Mouse (Mus musculus): Measurements from ENCODE around the gene Cdc42ep1. TPM values are rescaled to one million over a fixed set of nuclear protein-coding genes. Genes with fewer than 3 reads are reported as not detected.
"Not testable (repeated sequence)": the region's sequence is repeated elsewhere in the genome, so short reads cannot be mapped to it uniquely, and the experiment has no call there.

The Cdc42ep1 gene
- polyA plus RNA-seq, 2 experiments: 24.3 to 25.2 TPM

DNA sequence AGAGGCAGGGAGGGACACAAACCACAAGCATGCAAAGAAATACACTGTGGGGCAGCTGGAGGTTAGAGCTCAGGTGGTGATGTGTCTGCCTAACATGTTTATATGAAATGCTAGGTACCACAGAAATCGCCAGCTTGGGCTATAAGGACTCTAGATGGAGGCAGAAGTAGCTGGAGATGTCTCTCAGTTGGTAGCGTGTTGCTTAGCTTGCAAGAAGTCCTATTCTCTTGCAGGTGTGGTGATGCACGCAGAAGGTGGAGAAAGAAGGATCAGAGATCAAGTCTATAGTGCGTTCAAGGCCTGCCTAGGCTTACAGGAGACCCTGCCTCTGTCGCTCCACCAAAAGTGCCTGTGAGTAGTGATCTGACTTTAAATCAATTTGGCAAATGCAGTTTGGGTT, 33.1 kb downstream of the Cdc42ep1 start:
- DNase-seq (ENCODE audit: low spot score): no peak
- WGBS: 85% methylated on average over 5 of the region's 5 CpGs
- Histone ChIP-seq H3K9me3 (ENCODE audit: control insufficient read depth, low read length) (no peaks in the 10 kb centered on the region), H3K27me3 (ENCODE audit: control insufficient read depth, insufficient read depth, low read length) (no peaks in the 10 kb centered on the region), H3K4me1 (ENCODE audit: control insufficient read depth, insufficient read depth, low read length) (peaks cover 21% of the 10 kb centered on the region), H3K36me3 (ENCODE audit: control insufficient read depth, insufficient read depth, low read length) (peaks cover 4% of the 10 kb centered on the region; the same call in 1 of the 2 replicates), H3K27ac (replicated peaks; ENCODE audit: low read depth, low read length) (peak overlapping the region; percentile 99), H3K9ac (ENCODE audit: low read depth, low read length, severe bottlenecking) (peak overlapping the region; percentile 90; the same call in 1 of the 2 replicates), H3K4me3 (replicated peaks; ENCODE audit: low read length) (peak overlapping the region; percentile 77; the same call in 1 of the 2 replicates), H3K4me2 (replicated peaks; ENCODE audit: low read depth, low read length, severe bottlenecking) (peak overlapping the region; percentile 85; the same call in 1 of the 2 replicates)
- no peak for ATAC-seq (ENCODE audit: low FRiP score, low read depth)
- no peak for TF ChIP-seq POLR2A (IDR thresholded peaks at IDR 0.05; ENCODE audit: borderline replicate concordance, extremely low read depth, insufficient read depth, insufficient read length)

DNA sequence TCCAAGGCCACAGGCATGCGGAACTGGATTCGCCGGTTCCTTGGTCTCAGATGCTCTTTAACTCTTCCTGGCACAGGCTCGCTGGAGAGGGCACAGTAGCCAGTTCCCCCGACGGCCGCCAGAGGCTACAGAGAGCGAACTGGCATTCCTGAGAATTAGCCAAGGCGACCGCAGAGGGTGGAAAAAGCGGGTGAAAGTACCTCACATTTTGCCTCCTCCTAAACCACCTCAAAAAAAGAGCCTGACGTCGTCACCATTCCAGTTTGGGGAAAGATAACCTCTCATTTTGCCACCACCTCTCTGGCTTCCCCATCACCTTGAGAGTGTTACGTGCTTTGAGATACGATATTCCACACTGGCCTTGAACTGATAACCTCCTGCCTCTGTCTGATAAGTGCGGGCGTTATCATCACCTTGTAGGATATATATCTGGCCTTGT, 33.9 kb downstream of the Cdc42ep1 start:
- Histone ChIP-seq H3K4me2 (replicated peaks; ENCODE audit: low read depth, low read length, severe bottlenecking) (peak overlapping the region; percentile 85), H3K9ac (ENCODE audit: low read depth, low read length, severe bottlenecking) (peak overlapping the region; percentile 90), H3K4me3 (replicated peaks; ENCODE audit: low read length) (peak overlapping the region; percentile 77), H3K27ac (replicated peaks; ENCODE audit: low read depth, low read length) (peak overlapping the region; percentile 99), H3K27me3 (ENCODE audit: control insufficient read depth, insufficient read depth, low read length) (no peaks in the 10 kb centered on the region), H3K4me1 (ENCODE audit: control insufficient read depth, insufficient read depth, low read length) (peaks cover 21% of the 10 kb centered on the region), H3K36me3 (ENCODE audit: control insufficient read depth, insufficient read depth, low read length) (peaks cover 10% of the 10 kb centered on the region; the same call in 1 of the 2 replicates), H3K9me3 (ENCODE audit: control insufficient read depth, low read length) (no peaks in the 10 kb centered on the region)
- TF ChIP-seq POLR2A (IDR thresholded peaks at IDR 0.05; ENCODE audit: borderline replicate concordance, extremely low read depth, insufficient read depth, insufficient read length): 0 out of 2 replicates have a peak, but pooled peaks have one; percentile 11
- peak; percentile 92 for DNase-seq (ENCODE audit: low spot score)
- 3% methylated on average over 17 of the region's 17 CpGs for WGBS
- peak; percentile 31 for ATAC-seq (ENCODE audit: low FRiP score, low read depth)

DNA sequence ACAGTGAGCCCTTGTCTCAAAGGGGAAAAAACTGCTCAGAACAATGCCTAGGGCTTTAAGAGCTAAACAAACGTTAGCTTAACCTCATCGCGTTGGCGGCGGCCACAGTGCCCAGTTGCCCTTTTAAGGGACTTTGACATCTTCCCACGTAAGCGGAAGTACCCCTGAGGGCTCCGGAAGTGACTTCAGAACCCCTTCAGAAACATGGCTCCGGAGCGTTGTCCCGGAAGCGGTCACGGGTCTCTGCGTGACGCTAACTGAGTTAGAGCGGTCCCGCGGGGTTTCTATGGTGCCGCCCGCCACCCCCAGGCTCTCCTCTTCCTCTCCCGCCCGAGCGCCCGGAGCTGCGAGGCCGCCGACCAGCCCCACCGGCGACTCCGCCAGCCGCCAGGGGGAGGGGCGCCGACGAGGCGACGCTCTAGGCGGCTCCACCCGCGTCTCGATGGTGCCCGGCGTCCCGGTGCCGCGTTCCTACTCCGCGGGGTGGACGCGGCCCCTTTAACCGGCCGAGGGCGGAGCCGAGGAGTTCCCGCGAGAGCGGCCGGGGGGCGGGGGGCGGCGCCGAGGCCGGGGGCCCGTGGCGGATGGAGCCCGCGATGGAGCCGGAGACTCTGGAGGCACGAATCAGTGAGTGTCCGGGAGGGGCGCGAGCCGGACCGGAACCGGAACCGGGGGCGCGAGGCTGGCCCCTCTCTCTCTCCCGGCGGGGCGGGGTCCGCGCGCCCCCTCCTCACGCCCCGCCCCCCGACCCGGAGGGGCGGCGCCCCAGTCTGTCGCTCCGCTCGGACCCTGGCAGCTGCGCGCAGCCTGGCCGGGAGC, 34.8 kb downstream of the Cdc42ep1 start, which contains the start of gene Gga1:
Gene Gga1 (plus strand): TSS at position 200 of the 819 bp plus-strand sequence.
- peak; percentile 47; the same call in 1 of the 2 replicates for TF ChIP-seq POLR2A (IDR thresholded peaks at IDR 0.05; ENCODE audit: borderline replicate concordance, extremely low read depth, insufficient read depth, insufficient read length)
- ATAC-seq (ENCODE audit: low FRiP score, low read depth) (peak; percentile 89), DNase-seq (ENCODE audit: low spot score) (peak; percentile 97)
- peak within 1 kb of the TSS; percentile 99 for H3K27ac ChIP-seq (replicated peaks; ENCODE audit: low read depth, low read length)
- peak within 1 kb of the TSS; percentile 90 for H3K9ac ChIP-seq (ENCODE audit: low read depth, low read length, severe bottlenecking)
- no peaks in the 10 kb centered on the region for H3K9me3 ChIP-seq (ENCODE audit: control insufficient read depth, low read length)
- no peaks in the 10 kb centered on the region for H3K27me3 ChIP-seq (ENCODE audit: control insufficient read depth, insufficient read depth, low read length)
- H3K4me2 ChIP-seq (replicated peaks; ENCODE audit: low read depth, low read length, severe bottlenecking): peak within 1 kb of the TSS; percentile 85
- H3K36me3 ChIP-seq (ENCODE audit: control insufficient read depth, insufficient read depth, low read length): peaks cover 19% of the 10 kb centered on the region
- peaks cover 21% of the 10 kb centered on the region for H3K4me1 ChIP-seq (ENCODE audit: control insufficient read depth, insufficient read depth, low read length)
- H3K4me3 ChIP-seq (replicated peaks; ENCODE audit: low read length): peak within 1 kb of the TSS; percentile 77
- WGBS: 1% methylated on average over 55 of the region's 95 CpGs

DNA sequence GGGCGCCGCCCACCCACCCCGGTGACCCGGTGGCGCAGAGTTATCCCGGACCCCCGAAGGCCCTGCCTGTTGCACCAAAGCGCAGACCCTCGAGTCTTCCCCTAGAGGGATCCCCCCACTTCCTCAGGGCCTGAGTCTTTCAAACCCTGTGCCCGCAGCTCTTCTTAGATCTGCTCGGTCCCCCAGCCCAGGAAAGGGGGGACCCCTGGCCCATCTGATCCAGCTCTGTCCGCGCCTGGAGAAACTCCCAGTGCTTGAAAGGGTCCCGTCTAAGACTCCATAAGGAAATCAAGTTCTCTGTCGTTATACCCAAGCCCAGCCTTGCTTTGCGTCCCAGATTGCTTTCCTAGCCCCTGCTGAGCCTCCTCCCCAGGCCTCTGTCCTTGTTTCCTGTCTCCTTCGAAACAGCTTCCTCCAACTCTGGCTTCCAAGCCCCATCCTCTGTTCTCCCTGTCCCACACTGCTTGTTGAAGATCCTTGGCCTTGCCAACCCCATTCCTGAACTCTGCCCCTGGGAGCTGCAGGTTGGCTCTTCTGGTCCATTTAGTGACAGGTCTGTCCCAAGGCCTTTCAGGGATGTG, 35.5 kb downstream of the Cdc42ep1 start:
- no peak for TF ChIP-seq POLR2A (IDR thresholded peaks at IDR 0.05; ENCODE audit: borderline replicate concordance, extremely low read depth, insufficient read depth, insufficient read length)
- peak overlapping the region; percentile 90 for H3K9ac ChIP-seq (ENCODE audit: low read depth, low read length, severe bottlenecking)
- H3K4me3 ChIP-seq (replicated peaks; ENCODE audit: low read length): peak overlapping the region; percentile 77
- H3K4me2 ChIP-seq (replicated peaks; ENCODE audit: low read depth, low read length, severe bottlenecking): peak overlapping the region; percentile 85
- DNase-seq (ENCODE audit: low spot score) (no peak), ATAC-seq (ENCODE audit: low FRiP score, low read depth) (no peak)
- no peaks in the 10 kb centered on the region for H3K9me3 ChIP-seq (ENCODE audit: control insufficient read depth, low read length)
- peaks cover 21% of the 10 kb centered on the region for H3K4me1 ChIP-seq (ENCODE audit: control insufficient read depth, insufficient read depth, low read length)
- peaks cover 26% of the 10 kb centered on the region for H3K36me3 ChIP-seq (ENCODE audit: control insufficient read depth, insufficient read depth, low read length)
- H3K27ac ChIP-seq (replicated peaks; ENCODE audit: low read depth, low read length): peak overlapping the region; percentile 99
- no peaks in the 10 kb centered on the region for H3K27me3 ChIP-seq (ENCODE audit: control insufficient read depth, insufficient read depth, low read length)
- WGBS: 0% methylated on average over 13 of the region's 17 CpGs

DNA sequence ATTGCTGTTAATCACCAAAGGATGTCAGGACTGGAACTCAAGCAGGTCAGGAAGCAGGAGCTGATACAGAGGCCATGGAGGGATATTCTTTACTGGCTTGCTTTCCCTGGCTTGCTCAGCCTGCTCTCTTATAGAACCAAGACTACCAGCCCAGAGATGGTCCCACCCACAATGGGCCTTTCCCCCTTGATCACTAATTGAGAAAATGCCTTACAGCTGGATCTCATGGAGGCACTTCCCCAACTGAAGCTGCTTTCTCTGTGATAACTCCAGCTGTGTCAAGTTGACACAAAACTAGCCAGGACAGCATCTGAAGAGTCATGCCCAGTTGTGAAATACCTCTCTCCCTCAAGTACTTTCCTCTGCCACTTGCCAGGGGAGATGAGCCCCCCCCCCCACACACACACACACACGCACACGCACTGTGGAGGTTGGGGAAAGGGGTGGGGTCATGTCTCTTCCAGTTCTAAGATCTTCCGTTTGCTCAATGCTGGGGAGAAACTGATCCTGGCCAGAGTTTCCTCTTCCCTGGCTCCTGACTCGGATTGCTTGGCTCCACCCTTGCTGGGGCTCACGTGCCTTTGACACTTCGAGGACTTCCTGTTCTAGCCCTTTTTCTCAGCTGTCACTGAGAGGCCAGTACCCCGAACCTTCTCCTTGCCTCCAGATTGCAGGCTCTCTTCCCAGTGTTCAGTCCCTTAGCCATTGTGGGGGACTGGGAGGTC, 36.5 kb downstream of the Cdc42ep1 start:
- not testable (repeated sequence) for H3K27me3 ChIP-seq (ENCODE audit: control insufficient read depth, insufficient read depth, low read length); ATAC-seq (ENCODE audit: low FRiP score, low read depth); DNase-seq (ENCODE audit: low spot score); H3K9me3 ChIP-seq (ENCODE audit: control insufficient read depth, low read length); H3K4me3 ChIP-seq (replicated peaks; ENCODE audit: low read length); H3K9ac ChIP-seq (ENCODE audit: low read depth, low read length, severe bottlenecking)
- Histone ChIP-seq H3K4me1 (ENCODE audit: control insufficient read depth, insufficient read depth, low read length) (peaks cover 21% of the 10 kb centered on the region), H3K36me3 (ENCODE audit: control insufficient read depth, insufficient read depth, low read length) (peaks cover 36% of the 10 kb centered on the region), H3K27ac (replicated peaks; ENCODE audit: low read depth, low read length) (peak overlapping the region; percentile 55; the same call in 1 of the 2 replicates), H3K4me2 (replicated peaks; ENCODE audit: low read depth, low read length, severe bottlenecking) (peak overlapping the region; percentile 85; the same call in 1 of the 2 replicates)
- 32% methylated on average over 7 of the region's 7 CpGs for WGBS

All from limb, embryonic 14.5 days (tissue).